Mouse (Mus musculus): ENCODE measurements around the gene Vps9d1.

DNA sequence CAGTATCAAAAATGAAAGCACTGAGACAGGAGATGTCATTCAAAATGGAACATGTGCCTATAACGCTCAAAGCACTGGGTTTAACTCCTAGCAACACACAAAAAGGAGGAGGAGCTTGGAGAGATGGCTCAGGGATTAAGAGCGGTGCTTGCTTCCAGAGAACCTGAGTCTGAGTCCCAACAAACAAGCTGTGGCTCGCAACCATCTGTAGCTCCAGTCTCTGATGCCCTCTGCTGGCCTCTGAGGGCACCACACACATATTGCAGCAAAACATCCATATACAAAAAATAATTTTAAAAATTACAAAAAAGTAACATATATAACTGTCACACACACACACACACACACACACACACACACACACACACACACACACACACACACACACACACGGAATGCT lies 36.0 kb upstream of the Vps9d1 start:
- peak; percentile 82 for TF ChIP-seq CTCF (IDR thresholded peaks at IDR 0.05; ENCODE audit: low read depth, low read length)
- TF ChIP-seq POLR2A (IDR thresholded peaks at IDR 0.05; ENCODE audit: extremely low read depth, insufficient read depth, low read length) = no peak
